In genomic region chr1:180255294-180256117, GRCm38 (mm10) we compare ENCODE assay signal across 8 mouse cellular contexts. TPM values are rescaled to one million over a fixed set of nuclear protein-coding genes. Genes with fewer than 3 reads are reported as not detected.
A peak's percentile ranks its signal among the peaks of the same experiment; 100 is the strongest.
DNase-seq lines count a peak whose midpoint lies in the region; ATAC-seq and TF ChIP-seq lines count a peak whose summit lies in the region.

No protein-coding gene starts in this region.

- peak; percentile 51 for DNase-seq in embryo, embryonic 10 days (ENCODE audit: low spot score)
- no peak for DNase-seq in embryo, embryonic 11 days
- DNase-seq in gastrocnemius, postnatal 4 days (ENCODE audit: low spot score in 2 of 2): peak; percentile 27 to 58
- DNase-seq in lung, postnatal 14 days: peak; percentile 40

- peak overlapping the region; percentile 94 for H3K4me2 ChIP-seq in intestine, postnatal 0 days (replicated peaks; ENCODE audit: low read depth)
- peak overlapping the region; percentile 96 for H3K4me2 ChIP-seq in stomach, embryonic 16.5 days (ENCODE audit: low read depth, low read length)

- peak overlapping the region; percentile 22; the same call in 1 of the 2 replicates for H3K27ac ChIP-seq in cortical plate, adult 2 months (ENCODE audit: insufficient read depth, low read length)
- H3K27ac ChIP-seq in intestine, postnatal 0 days (ENCODE audit: low read depth, low read length): peak overlapping the region; percentile 86
- peak overlapping the region; percentile 80 for H3K27ac ChIP-seq in stomach, embryonic 16.5 days (ENCODE audit: low read length)

- no peak for TF ChIP-seq POLR2A in cortical plate, adult 2 months (IDR thresholded peaks at IDR 0.05; ENCODE audit: extremely low read depth, insufficient read depth, low read length)

- no peaks in the 10 kb centered on the region; the same call in 1 of the 2 replicates for H3K36me3 ChIP-seq in intestine, postnatal 0 days (ENCODE audit: control insufficient read depth, insufficient read depth)
- no peaks in the 10 kb centered on the region for H3K36me3 ChIP-seq in stomach, embryonic 16.5 days (ENCODE audit: control insufficient read depth, insufficient read depth, low read length)

- TF ChIP-seq CTCF in cortical plate, adult 2 months (IDR thresholded peaks at IDR 0.05; ENCODE audit: extremely low read depth, insufficient read depth, low read length): no peak
- TF ChIP-seq CTCF in intestine, postnatal 0 days (IDR thresholded peaks at IDR 0.05; ENCODE audit: low read depth): no peak; the same call in 1 of the 2 replicates

- H3K4me1 ChIP-seq in cortical plate, adult 2 months (ENCODE audit: control insufficient read depth, insufficient read depth, low read length): peaks cover 2% of the 10 kb centered on the region; the same call in 1 of the 2 replicates
- no peaks in the 10 kb centered on the region; the same call in 1 of the 2 replicates for H3K4me1 ChIP-seq in intestine, postnatal 0 days (replicated peaks; ENCODE audit: control insufficient read depth, insufficient read depth, low read length)
- peaks cover 12% of the 10 kb centered on the region; the same call in 1 of the 2 replicates for H3K4me1 ChIP-seq in stomach, embryonic 16.5 days (ENCODE audit: control insufficient read depth, insufficient read depth, low read length)

- peak overlapping the region; percentile 70 for H3K9ac ChIP-seq in intestine, postnatal 0 days (ENCODE audit: low read depth, low read length)
- H3K9ac ChIP-seq in stomach, embryonic 16.5 days (ENCODE audit: low read length): peak overlapping the region; percentile 93

- ATAC-seq in CD4-positive, CD25-positive, alpha-beta regulatory T cell, adult 4 months: peak; percentile 13
- ATAC-seq in intestine, postnatal 0 days: peak; percentile 62
- ATAC-seq in stomach, embryonic 16.5 days (ENCODE audit: insufficient read depth, low FRiP score): peak; percentile 60

- peak overlapping the region; percentile 52 for H3K4me3 ChIP-seq in cortical plate, adult 2 months (ENCODE audit: insufficient read depth, low read length)
- peak overlapping the region; percentile 64 for H3K4me3 ChIP-seq in intestine, postnatal 0 days (ENCODE audit: low read depth, low read length)
- H3K4me3 ChIP-seq in stomach, embryonic 16.5 days (replicated peaks; ENCODE audit: low read length): peak overlapping the region; percentile 91

- WGBS in intestine, postnatal 0 days: 3% methylated on average over 33 of the region's 33 CpGs
- 2% methylated on average over 33 of the region's 33 CpGs for WGBS in stomach, embryonic 16.5 days

- no peaks in the 10 kb centered on the region for H3K27me3 ChIP-seq in intestine, postnatal 0 days (replicated peaks; ENCODE audit: control insufficient read depth, insufficient read depth, low read length)
- no peaks in the 10 kb centered on the region for H3K27me3 ChIP-seq in stomach, embryonic 16.5 days (ENCODE audit: control insufficient read depth, insufficient read depth, low read length)

- H3K9me3 ChIP-seq in intestine, postnatal 0 days (ENCODE audit: control insufficient read depth): no peaks in the 10 kb centered on the region
- no peaks in the 10 kb centered on the region for H3K9me3 ChIP-seq in stomach, embryonic 16.5 days (replicated peaks; ENCODE audit: control insufficient read depth, low read length)

RNA-seq across cellular contexts. Expression of gene Psen2, which starts 7.7 kb away (rescaled TPM):
- 100 to 1,000 TPM; 130 to 142 TPM for polyA plus RNA-seq in CD4-positive, CD25-positive, alpha-beta regulatory T cell, adult 4 months (2017; shearing (Covaris generic))
- 27.5 and 28.3 TPM in 2 replicates for polyA plus RNA-seq in cortical plate, adult 2 months (2012; rRNA removed)
- total RNA-seq in gastrocnemius, postnatal 4 days (2021): 10 to 100 TPM; 13.6 to 13.8 TPM
- 12.3 and 14.8 TPM in 2 replicates for polyA plus RNA-seq in intestine, postnatal 0 days (2015; fragmentation: Nextera tagmentation; extraction: Ambion mirVana)
- polyA plus RNA-seq in stomach, embryonic 16.5 days (2015; fragmentation: Nextera tagmentation; extraction: Ambion mirVana): 17.4 and 20.7 TPM in 2 replicates

RNA-seq across cellular contexts. Expression of gene Coq8a, which starts 56.1 kb away (rescaled TPM):
- 10 to 100 TPM; 46.1 to 67.9 TPM for polyA plus RNA-seq in CD4-positive, CD25-positive, alpha-beta regulatory T cell, adult 4 months (2017; shearing (Covaris generic))
- 35.9 and 42.9 TPM in 2 replicates for polyA plus RNA-seq in cortical plate, adult 2 months (2012; rRNA removed)
- 100 to 1,000 TPM; 294 to 313 TPM for total RNA-seq in gastrocnemius, postnatal 4 days (2021)
- polyA plus RNA-seq in intestine, postnatal 0 days (2015; fragmentation: Nextera tagmentation; extraction: Ambion mirVana): 28.6 and 29.7 TPM in 2 replicates
- 25.7 and 38.3 TPM in 2 replicates for polyA plus RNA-seq in stomach, embryonic 16.5 days (2015; fragmentation: Nextera tagmentation; extraction: Ambion mirVana)

Comparison
In these comparisons a context has a peak if more than half of its experiments do, and no peak if none do; other contexts are left out.
1. H3K27ac ChIP-seq: peak in every context shown above with its lines; median percentile 86 in intestine, postnatal 0 days; 80 in stomach, embryonic 16.5 days; 22 in cortical plate, adult 2 months.